Mouse (Mus musculus): Measurements from ENCODE around the gene Pgbd5. TPM values are rescaled to one million over a fixed set of nuclear protein-coding genes. Genes with fewer than 3 reads are reported as not detected.
A peak's percentile ranks its signal among the peaks of the same experiment; 100 is the strongest.

The Pgbd5 gene
- polyA plus RNA-seq, 1 experiment: 0.16 TPM

GRCm38 (mm10) chr8:124370422-124371183, 68.9 kb downstream of the Pgbd5 start:
- no peak overlapping the region for H3K4me3 ChIP-seq (ENCODE audit: extremely low read depth, insufficient read depth, insufficient read length)
- no peaks in the 10 kb centered on the region for H3K4me1 ChIP-seq (ENCODE audit: control insufficient read depth, insufficient read depth, insufficient read length)
- no peaks in the 10 kb centered on the region for H3K36me3 ChIP-seq (ENCODE audit: control insufficient read depth, insufficient read depth, low read length)
- no peak overlapping the region for H3K27ac ChIP-seq (ENCODE audit: insufficient read depth, low read length)
- 81% methylated on average over 17 of the region's 17 CpGs for WGBS
- TF ChIP-seq CTCF (IDR thresholded peaks at IDR 0.05; ENCODE audit: extremely low read depth, insufficient read depth, insufficient read length, insufficient replicate concordance): no peak
- no peak for TF ChIP-seq POLR2A (IDR thresholded peaks at IDR 0.05; ENCODE audit: low read depth, low read length)
- H3K27me3 ChIP-seq (ENCODE audit: control insufficient read depth, insufficient read depth, low read length): no peaks in the 10 kb centered on the region
- no peak for DNase-seq (ENCODE audit: low read depth in 1 of 2, low spot score in 2 of 2)

- peak; percentile 12 to 59 for DNase-seq (ENCODE audit: low read depth in 1 of 2, low spot score in 2 of 2)
- TF ChIP-seq CTCF (IDR thresholded peaks at IDR 0.05; ENCODE audit: extremely low read depth, insufficient read depth, insufficient read length, insufficient replicate concordance): peak; percentile 81; the same call in 1 of the 2 replicates
- no peak for TF ChIP-seq POLR2A (IDR thresholded peaks at IDR 0.05; ENCODE audit: low read depth, low read length)
- H3K4me1 ChIP-seq (ENCODE audit: control insufficient read depth, insufficient read depth, insufficient read length): no peaks in the 10 kb centered on the region
- H3K4me3 ChIP-seq (ENCODE audit: extremely low read depth, insufficient read depth, insufficient read length): no peak overlapping the region
- no peak overlapping the region for H3K27ac ChIP-seq (ENCODE audit: insufficient read depth, low read length)
- WGBS: 16% methylated on average over 8 of the region's 8 CpGs
- H3K27me3 ChIP-seq (ENCODE audit: control insufficient read depth, insufficient read depth, low read length): no peaks in the 10 kb centered on the region
- no peaks in the 10 kb centered on the region for H3K36me3 ChIP-seq (ENCODE audit: control insufficient read depth, insufficient read depth, low read length)
These were observed 71.2 kb downstream of the Pgbd5 start for GRCm38 (mm10) chr8:124368213-124368612.

GRCm38 (mm10) chr8:124363337-124363736, 76.1 kb downstream of the Pgbd5 start:
- DNase-seq (ENCODE audit: low read depth in 1 of 2, low spot score in 2 of 2): no peak
- no peak for TF ChIP-seq CTCF (IDR thresholded peaks at IDR 0.05; ENCODE audit: extremely low read depth, insufficient read depth, insufficient read length, insufficient replicate concordance)
- TF ChIP-seq POLR2A (IDR thresholded peaks at IDR 0.05; ENCODE audit: low read depth, low read length): no peak
- H3K4me1 ChIP-seq (ENCODE audit: control insufficient read depth, insufficient read depth, insufficient read length): no peaks in the 10 kb centered on the region
- 89% methylated on average over 15 of the region's 15 CpGs for WGBS
- no peak overlapping the region for H3K27ac ChIP-seq (ENCODE audit: insufficient read depth, low read length)
- H3K36me3 ChIP-seq (ENCODE audit: control insufficient read depth, insufficient read depth, low read length): no peaks in the 10 kb centered on the region
- H3K4me3 ChIP-seq (ENCODE audit: extremely low read depth, insufficient read depth, insufficient read length): no peak overlapping the region
- no peaks in the 10 kb centered on the region for H3K27me3 ChIP-seq (ENCODE audit: control insufficient read depth, insufficient read depth, low read length)

- no peak overlapping the region for H3K4me3 ChIP-seq (ENCODE audit: extremely low read depth, insufficient read depth, insufficient read length)
- H3K36me3 ChIP-seq (ENCODE audit: control insufficient read depth, insufficient read depth, low read length): no peaks in the 10 kb centered on the region
- H3K27ac ChIP-seq (ENCODE audit: insufficient read depth, low read length): no peak overlapping the region
- no peak for DNase-seq (ENCODE audit: low read depth in 1 of 2, low spot score in 2 of 2)
- H3K27me3 ChIP-seq (ENCODE audit: control insufficient read depth, insufficient read depth, low read length): no peaks in the 10 kb centered on the region
- 77% methylated on average over 7 of the region's 7 CpGs for WGBS
- no peak for TF ChIP-seq POLR2A (IDR thresholded peaks at IDR 0.05; ENCODE audit: low read depth, low read length)
- no peak for TF ChIP-seq CTCF (IDR thresholded peaks at IDR 0.05; ENCODE audit: extremely low read depth, insufficient read depth, insufficient read length, insufficient replicate concordance)
- no peaks in the 10 kb centered on the region for H3K4me1 ChIP-seq (ENCODE audit: control insufficient read depth, insufficient read depth, insufficient read length)
These were observed 76.9 kb downstream of the Pgbd5 start for GRCm38 (mm10) chr8:124362589-124362988.

GRCm38 (mm10) chr8:124361773-124362427, 77.6 kb downstream of the Pgbd5 start:
- Histone ChIP-seq H3K27ac (ENCODE audit: insufficient read depth, low read length) (no peak overlapping the region), H3K27me3 (ENCODE audit: control insufficient read depth, insufficient read depth, low read length) (no peaks in the 10 kb centered on the region), H3K4me1 (ENCODE audit: control insufficient read depth, insufficient read depth, insufficient read length) (no peaks in the 10 kb centered on the region), H3K4me3 (ENCODE audit: extremely low read depth, insufficient read depth, insufficient read length) (no peak overlapping the region), H3K36me3 (ENCODE audit: control insufficient read depth, insufficient read depth, low read length) (no peaks in the 10 kb centered on the region)
- WGBS: 75% methylated on average over 11 of the region's 11 CpGs
- DNase-seq (ENCODE audit: low read depth in 1 of 2, low spot score in 2 of 2): no peak
- TF ChIP-seq CTCF (IDR thresholded peaks at IDR 0.05; ENCODE audit: extremely low read depth, insufficient read depth, insufficient read length, insufficient replicate concordance): no peak
- TF ChIP-seq POLR2A (IDR thresholded peaks at IDR 0.05; ENCODE audit: low read depth, low read length): no peak

GRCm38 (mm10) chr8:124360911-124361310, 78.5 kb downstream of the Pgbd5 start:
- no peaks in the 10 kb centered on the region for H3K27me3 ChIP-seq (ENCODE audit: control insufficient read depth, insufficient read depth, low read length)
- WGBS: 81% methylated on average over 3 of the region's 3 CpGs
- no peak overlapping the region for H3K27ac ChIP-seq (ENCODE audit: insufficient read depth, low read length)
- TF ChIP-seq POLR2A (IDR thresholded peaks at IDR 0.05; ENCODE audit: low read depth, low read length) (no peak), CTCF (IDR thresholded peaks at IDR 0.05; ENCODE audit: extremely low read depth, insufficient read depth, insufficient read length, insufficient replicate concordance) (no peak)
- no peak for DNase-seq (ENCODE audit: low read depth in 1 of 2, low spot score in 2 of 2)
- no peak overlapping the region for H3K4me3 ChIP-seq (ENCODE audit: extremely low read depth, insufficient read depth, insufficient read length)
- no peaks in the 10 kb centered on the region for H3K36me3 ChIP-seq (ENCODE audit: control insufficient read depth, insufficient read depth, low read length)
- H3K4me1 ChIP-seq (ENCODE audit: control insufficient read depth, insufficient read depth, insufficient read length): no peaks in the 10 kb centered on the region

- no peak overlapping the region for H3K27ac ChIP-seq (ENCODE audit: insufficient read depth, low read length)
- TF ChIP-seq POLR2A (IDR thresholded peaks at IDR 0.05; ENCODE audit: low read depth, low read length): no peak
- no peak for TF ChIP-seq CTCF (IDR thresholded peaks at IDR 0.05; ENCODE audit: extremely low read depth, insufficient read depth, insufficient read length, insufficient replicate concordance)
- no peak overlapping the region for H3K4me3 ChIP-seq (ENCODE audit: extremely low read depth, insufficient read depth, insufficient read length)
- H3K27me3 ChIP-seq (ENCODE audit: control insufficient read depth, insufficient read depth, low read length): no peaks in the 10 kb centered on the region
- no peaks in the 10 kb centered on the region for H3K36me3 ChIP-seq (ENCODE audit: control insufficient read depth, insufficient read depth, low read length)
- 69% methylated on average over 5 of the region's 5 CpGs for WGBS
- no peaks in the 10 kb centered on the region for H3K4me1 ChIP-seq (ENCODE audit: control insufficient read depth, insufficient read depth, insufficient read length)
- no peak for DNase-seq (ENCODE audit: low read depth in 1 of 2, low spot score in 2 of 2)
These were observed 87.8 kb downstream of the Pgbd5 start for GRCm38 (mm10) chr8:124351636-124352035.

Data from spleen, adult 2 months (tissue).